ENCODE assay signal across 18 mouse cellular contexts in the genomic region with DNA sequence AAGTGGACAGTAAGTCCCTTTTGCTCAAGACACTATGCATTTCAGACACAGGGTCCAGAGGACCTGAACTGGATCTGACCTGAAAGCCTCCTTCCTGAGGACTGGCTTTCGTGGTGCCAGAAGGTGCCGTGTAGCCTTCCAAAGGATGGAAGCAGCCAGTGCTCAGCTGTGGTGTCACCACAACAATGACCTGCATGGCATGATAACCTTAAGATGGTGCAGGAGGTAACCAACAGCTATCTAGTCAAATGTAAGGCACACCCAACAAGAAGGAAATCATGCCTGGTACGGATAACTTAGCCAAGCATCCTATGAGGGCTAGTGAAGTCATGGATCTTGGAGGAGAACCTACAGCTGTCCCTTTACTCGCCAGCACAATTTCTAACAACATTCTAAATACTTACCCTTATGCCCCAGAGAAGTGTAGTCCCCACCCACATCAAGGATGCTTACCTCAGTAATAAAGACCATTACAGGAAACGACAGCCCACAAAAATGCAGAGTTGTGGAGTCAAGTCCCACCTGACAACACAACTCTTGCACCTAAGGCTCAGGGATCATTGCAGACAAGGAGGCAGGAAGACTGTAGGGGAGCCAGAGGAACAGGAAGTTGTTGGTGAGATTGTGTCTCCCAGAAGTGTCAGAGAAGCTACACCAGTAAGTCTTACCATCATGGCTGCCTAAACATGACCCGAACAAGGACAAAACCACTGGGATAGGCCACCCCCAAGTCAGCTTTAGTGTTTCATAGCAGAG.
"Had no signal": no experiment of that assay in that cellular context is flagged by ENCODE, and none has a peak within 500 bp of the region (broad histone marks: within the 10 kb centered on the region; RNA-seq: fewer than 3 reads in every experiment).

No protein-coding gene starts in this region.

- ATAC-seq: intestine, postnatal 0 days; midbrain, embryonic 13.5 days had no signal

- H3K27ac ChIP-seq: limb, embryonic 13.5 days; liver, embryonic 15.5 days; midbrain, embryonic 13.5 days; neural tube, embryonic 13.5 days; stomach, embryonic 15.5 days had no signal

- H3K9ac ChIP-seq: limb, embryonic 13.5 days; liver, embryonic 15.5 days; lung, embryonic 14.5 days; midbrain, embryonic 13.5 days; neural tube, embryonic 13.5 days; stomach, embryonic 15.5 days had no signal

- DNase-seq: kidney, adult 8-10 months; kidney, postnatal 36 days; layer of hippocampus, adult 9-11 months; layer of hippocampus, postnatal 36 days; left cerebral cortex, postnatal 4 days; lung, embryonic 14.5 days; lung, postnatal 10 days; lung, postnatal 4 days; retina, postnatal 1 day; right cerebral cortex, postnatal 14 days; thymus, adult 2 months; thymus, postnatal 4 days had no signal

- H3K4me2 ChIP-seq: limb, embryonic 13.5 days; liver, embryonic 15.5 days; lung, embryonic 14.5 days; midbrain, embryonic 13.5 days; neural tube, embryonic 13.5 days; stomach, embryonic 15.5 days had no signal

- H3K4me1 ChIP-seq: limb, embryonic 13.5 days; liver, embryonic 15.5 days; midbrain, embryonic 13.5 days; neural tube, embryonic 13.5 days; stomach, embryonic 15.5 days had no signal

- H3K36me3 ChIP-seq: limb, embryonic 13.5 days; liver, embryonic 15.5 days; midbrain, embryonic 13.5 days; neural tube, embryonic 13.5 days; stomach, embryonic 15.5 days had no signal

- H3K9me3 ChIP-seq: limb, embryonic 13.5 days; liver, embryonic 15.5 days; midbrain, embryonic 13.5 days; neural tube, embryonic 13.5 days; stomach, embryonic 15.5 days had no signal

- H3K27me3 ChIP-seq: limb, embryonic 13.5 days; liver, embryonic 15.5 days; midbrain, embryonic 13.5 days; neural tube, embryonic 13.5 days; stomach, embryonic 15.5 days had no signal

- H3K4me3 ChIP-seq: limb, embryonic 13.5 days; liver, embryonic 15.5 days; midbrain, embryonic 13.5 days; neural tube, embryonic 13.5 days; stomach, embryonic 15.5 days had no signal
